Mouse (Mus musculus): Measurements from ENCODE around the gene Klhl8.

Klhl8 gene

DNA sequence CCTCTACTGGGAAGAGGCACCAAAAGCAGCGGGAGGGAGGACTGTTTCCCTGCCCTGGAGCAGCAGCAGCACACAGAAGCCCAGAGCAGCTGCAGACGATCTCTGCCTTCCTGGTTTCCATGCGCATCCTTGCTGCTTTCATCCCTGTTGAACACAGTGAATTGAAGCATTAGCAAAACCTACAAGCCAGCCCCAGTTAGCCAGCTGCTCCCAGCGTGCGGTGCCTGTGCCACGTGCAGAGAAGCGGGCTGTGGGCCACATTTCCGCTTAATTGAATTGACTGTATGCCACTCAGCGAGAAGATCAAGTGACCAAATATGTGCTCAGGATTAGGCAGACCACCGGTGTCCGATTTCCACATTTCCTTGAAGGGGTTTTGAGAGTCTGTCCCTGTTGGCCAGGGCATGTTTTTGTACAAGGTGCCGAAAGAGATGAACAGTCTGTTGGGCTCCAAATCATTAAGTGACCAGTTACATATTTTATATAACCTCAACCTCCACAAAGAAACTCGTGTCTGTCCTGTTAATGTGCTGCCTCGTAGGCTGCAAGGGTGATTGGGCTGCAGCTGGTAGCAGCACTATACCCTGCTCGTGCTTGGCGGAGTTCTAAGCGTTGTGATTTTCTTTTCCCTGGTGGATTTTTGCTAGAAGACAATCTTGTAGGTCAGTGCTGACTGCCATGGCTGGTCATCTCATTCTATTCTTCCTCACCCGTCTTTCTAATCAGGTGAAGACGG, 65.5 kb downstream of the Klhl8 start:
- DNase-seq, result no peak

DNA sequence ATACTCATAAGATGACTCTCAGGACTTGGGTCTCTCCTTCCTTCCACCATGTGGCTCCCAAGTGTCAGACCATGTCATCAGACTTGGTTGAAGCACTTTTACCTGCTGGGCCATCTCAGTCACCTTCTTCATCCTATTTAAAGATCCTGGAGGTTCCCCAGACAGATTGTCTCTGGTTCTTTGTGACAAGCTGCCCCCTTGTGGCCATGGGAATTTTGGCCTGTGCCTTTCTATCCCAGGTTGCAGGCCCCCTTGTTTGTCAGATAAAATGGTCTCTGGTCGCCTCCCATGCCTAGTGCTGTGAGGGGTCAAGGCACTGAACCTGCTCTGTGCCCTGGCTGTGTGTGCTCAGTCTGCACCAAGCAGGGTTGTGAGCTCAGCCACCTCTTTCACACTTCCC, 67.1 kb downstream of the Klhl8 start:
- DNase-seq, result peak; percentile 77

DNA sequence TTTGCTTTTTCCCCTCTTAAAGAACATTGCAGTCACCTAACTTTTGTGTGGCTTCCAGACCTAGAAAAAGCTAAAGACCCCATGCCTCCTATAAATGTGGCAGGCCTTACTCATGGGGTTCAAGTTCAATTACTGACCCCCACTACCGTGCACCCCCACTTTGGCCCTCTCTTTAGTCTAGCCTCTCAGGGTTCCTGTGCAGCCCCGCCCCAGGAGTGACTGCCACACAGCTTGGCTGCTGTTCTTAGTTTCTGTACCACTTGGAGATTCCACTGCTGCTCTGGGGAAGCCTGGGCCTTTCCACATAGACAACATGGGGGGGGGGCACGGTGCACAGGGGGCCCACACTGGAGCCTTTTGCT, 71.8 kb downstream of the Klhl8 start:
- no peak for DNase-seq

DNA sequence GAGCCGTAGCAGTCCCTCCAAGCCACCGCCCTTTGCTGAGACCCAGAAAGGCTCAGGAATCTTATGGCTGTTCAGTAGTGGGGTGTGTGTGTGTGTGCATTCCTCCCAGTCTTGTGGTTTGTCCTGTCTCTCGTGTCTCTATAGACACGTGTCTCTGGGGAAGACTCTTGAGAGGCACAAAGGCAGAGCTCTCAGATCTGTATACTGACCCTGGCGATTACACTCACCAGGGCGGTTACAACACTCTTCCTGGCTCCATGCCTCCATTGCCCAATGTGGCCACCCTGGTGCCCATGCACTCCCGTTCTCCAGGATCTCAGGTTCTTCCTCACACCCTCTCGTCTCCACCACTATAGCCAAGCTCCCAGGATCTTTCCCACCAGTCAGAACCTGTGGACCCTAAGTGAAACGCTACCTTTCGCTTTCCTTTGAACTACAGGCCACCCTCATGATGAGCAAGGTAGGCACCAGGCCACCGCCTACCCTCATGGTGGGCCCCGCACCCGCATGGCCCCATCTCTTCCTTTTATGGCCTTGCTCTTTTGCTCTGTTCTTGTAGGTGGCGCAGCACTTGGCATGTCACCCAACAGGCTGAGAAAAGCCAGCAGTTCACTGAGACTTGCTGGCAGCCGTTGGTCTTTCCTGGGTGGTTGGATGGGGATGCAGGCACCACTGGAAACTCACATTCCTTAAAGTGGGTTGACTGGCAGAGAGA, 72.4 kb downstream of the Klhl8 start:
- DNase-seq, result no peak

DNA sequence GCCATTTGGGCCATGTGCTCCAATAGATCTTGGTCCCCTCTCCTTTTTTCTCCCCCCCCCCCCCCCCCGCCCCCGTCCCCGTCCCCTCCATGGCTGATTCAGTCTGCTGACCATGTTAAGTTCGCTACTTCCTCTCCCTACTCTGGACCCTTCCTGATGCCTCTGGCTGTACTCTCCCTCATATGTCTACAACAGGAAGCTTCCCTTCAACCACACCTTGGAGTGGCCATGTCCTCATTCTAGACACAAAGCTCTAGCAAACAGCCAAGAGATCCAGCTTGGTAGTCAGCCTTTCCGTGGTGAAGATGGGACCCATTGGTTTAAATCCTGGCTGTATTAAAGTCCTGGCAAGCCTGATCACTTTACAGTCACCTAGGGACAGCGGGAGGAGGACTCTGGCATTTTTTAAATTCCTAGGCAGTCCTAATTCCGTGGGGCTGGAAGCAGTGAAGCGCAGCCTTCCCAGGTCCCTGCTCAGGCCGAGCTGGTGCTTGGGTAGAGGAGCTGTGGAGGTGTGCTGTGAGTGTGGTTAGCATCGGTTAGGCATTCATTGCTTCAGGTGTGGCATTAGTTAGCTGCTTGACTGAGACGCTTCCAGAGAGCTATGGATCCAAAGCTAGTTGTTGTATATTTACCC, 74.8 kb downstream of the Klhl8 start:
- DNase-seq, result peak; percentile 67 to 81

DNA sequence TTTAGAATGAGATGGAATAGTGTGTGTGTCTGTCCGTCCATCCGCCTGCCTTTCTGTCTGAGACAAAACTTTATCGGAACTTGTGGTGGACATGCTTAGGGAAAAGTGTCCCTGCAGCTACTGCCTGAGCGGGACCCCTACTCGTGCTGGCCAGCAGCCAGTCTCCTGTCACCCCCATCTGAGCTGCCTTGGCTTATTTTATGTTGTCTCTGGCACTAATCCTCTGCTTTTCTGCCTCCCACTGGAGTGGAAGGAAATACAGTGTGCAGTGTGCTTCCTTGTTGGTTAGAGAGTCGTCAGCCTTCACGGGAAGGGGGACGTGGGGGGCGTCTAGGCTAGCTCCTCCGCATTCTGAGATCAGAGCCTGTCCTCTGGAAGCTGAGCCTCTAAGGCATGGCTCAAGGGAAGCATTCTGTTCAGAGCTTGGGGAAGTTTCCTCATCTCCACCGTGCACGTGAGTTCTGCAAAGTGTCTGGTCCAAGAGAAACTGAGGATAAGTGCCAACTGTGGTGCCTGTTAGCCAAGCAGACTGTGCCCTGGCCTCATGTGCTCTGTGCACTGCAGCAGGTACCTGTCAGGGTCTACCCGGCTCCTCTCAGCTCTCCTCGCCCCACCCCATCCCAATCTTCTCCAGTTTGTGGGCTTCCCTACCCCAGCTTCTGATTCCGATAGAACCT, 75.5 kb downstream of the Klhl8 start:
- no peak for DNase-seq

DNA sequence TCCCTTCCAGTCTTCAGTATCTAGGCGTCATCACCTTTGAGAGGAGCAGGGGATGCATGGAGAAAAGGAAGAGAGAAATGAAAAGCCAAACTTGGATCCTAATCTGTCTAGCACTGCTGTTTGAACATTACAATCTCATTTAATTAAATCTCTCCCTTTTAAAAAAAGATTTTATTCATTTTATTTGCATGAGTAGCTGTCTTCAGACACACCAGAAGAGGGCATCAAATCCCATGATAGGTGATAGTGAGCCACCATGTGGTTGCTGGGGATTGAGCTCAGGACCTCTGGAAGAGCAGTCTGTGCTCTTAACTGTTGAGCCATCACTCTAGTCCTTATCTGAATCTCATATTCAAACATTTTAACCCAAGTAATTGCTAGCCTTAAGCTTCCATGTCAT, 80.2 kb downstream of the Klhl8 start:
- DNase-seq, result no peak

DNA sequence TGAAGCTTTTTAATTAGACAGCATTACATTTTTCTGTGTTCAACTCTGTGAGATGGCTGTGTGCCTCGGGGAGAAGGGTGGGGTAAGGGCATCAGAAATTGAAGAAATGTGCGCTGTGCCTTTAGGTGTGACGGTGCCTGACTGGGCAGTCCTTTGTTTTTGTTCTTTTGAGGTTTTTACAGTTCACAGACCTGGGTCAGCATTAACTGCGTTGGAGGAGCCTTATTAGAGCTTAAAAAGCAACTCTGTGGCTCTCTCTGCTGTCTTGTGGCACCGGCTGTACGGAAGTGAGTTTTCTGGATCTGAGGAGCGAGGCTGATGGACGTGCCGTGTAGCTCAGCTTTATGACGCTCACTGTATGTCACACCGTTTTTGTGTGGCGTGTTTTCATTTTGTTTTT, 81.9 kb downstream of the Klhl8 start:
- DNase-seq, result peak in 1 of 2 experiments; percentile 42

DNA sequence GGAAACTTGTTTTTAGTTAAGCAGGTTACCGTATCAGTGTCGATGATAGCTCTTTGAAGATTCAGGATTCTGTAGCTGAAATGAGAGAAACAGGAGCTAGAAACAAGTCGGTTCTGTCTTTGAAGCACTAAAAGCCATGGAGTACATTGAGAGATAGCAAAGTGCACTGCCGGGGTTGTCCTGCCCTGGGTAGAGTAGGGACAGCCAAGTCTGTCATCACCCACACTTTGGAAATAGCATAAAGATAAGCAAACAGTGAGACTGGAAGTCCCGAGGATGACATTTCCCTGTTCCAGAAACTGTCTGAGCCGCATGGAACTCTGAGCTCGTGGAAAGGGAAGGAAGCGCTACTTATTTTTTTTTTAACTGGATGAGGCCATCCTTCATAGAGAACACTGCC, 82.3 kb downstream of the Klhl8 start:
- no peak for DNase-seq

DNA sequence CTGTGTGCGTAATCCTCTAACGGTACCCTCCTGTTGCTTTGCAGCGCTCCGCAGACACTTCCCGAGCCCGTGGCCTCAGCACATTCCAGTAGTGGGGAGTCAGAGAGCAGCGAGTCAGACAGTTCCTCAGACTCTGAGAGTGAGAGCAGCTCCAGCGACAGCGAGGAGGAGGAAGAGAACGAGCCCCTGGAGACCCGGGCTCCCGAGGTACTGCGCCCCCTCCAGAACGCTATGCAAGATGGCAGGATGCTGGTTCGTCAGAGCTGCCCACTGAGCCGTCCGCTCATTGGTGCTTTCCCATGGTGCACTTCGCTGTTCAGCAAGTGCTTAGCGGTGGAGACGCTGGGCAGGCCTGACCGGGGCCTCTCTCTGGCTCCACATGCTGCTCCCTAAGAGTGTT, 82.8 kb downstream of the Klhl8 start:
- peak in 1 of 2 experiments; percentile 25 for DNase-seq

DNA sequence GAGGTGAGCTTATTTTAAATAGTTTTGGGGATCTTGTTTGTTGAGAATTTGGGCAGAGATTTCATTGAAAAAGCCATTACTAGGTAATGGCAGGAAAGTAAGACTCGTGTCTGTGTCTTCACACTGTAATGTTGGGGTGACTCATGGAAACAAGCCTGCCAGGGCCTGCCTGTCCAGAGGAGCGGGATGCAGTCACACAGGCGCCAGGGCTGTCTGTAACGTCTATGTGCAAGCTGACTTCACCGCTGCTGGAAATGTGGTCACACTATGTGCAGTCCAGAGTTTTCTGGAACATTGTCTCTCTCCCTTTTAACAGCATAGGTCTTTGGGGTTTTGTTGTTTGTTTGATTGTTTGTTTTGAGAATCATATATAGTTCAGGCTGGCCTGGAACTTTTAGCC, 88.1 kb downstream of the Klhl8 start:
- no peak for DNase-seq

DNA sequence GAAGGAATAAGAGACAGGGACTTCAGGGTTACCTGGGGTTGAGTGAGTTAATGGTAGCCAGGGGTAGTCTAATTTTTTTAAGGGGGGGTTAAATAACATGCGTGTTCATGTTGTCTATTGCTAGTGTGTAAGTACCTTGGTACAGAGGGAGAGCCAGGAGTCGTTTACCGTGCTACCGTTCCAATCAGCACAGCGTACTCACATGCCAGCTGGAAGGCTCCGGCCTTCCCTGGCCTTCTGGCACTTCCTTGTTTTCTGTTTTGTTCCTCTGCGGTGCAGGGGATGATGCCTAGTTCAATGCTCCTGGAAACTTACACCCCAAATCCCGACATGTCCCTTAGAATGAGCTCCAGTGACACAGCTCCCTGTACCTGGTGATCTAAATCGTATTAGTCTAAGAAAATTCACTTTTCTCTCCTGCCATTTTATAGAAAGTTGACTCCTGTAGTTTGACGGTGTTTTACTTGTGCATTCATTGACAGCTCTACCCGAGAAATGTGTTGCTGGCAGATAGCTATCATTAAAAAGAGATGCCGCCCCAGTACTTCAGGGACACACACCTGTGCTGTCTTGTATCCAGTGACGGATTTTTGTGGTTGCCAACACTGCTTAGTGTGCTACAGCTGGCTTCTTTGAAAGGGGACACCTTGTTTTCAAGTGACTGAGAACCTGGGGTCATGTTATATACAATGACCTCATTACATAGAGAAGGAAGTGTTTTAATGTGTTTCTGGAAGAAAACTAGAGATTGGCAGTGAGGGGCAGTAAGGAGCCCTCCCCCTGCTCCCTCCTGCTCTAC, 89.4 kb downstream of the Klhl8 start:
- DNase-seq, result no peak

DNA sequence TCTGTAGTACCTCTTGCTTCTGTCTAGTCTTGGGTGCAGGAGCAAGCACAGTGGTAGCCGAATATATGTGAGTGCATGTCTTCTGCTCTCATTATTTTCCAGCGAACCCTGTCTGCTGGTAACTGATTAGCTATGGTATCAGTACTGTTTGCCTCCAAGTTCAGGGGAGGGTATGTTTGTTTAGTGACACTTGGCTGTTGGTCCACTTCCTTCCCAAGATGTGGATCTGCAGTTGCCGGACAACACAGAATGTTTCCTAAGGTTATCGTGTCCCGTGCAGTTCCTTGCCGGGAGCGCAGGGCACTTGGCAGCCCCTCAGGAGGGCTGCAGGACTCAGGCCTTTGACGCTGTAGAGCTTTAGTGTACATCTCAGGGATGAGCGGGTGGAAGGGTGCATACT, 90.0 kb downstream of the Klhl8 start:
- DNase-seq, result no peak

DNA sequence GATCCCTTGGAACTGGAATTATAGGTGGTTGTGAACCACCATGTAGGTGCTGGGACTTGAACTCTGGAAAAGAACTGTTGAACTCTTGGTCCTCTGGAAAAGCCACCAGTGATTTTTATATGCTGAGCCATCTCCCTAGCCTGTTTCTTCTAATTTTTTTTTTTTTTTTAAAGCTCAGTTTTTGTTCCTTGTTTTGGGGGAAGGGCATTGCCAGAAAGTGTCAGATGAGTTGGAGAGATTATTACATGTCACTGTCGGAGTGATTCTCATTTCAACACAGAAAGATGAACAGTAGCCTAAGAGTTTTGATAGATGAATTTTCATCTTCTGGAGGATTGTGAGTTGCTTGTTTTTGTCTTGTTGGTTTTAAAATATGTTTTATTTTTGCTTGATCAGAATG, 91.4 kb downstream of the Klhl8 start:
- DNase-seq, result no peak

DNA sequence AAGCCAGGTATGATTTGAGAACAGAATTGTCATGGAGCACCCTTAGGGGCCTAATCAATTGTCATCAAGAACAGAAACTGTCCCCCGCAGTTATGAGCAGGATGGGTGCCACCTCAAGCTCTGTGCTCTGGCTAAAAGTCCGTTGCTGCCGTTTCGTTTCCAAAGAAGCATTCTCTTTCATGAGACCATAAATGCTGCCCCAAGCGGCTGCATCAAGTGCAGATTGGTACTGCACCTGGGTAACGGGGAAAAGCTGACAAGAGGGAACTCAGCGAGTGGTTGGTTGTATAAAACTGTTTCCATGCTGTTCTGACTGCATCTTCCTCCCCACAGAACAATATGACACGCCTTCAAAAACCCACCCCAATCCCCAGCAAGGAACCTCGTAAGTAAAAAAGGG, 92.5 kb downstream of the Klhl8 start:
- DNase-seq, result no peak

DNA sequence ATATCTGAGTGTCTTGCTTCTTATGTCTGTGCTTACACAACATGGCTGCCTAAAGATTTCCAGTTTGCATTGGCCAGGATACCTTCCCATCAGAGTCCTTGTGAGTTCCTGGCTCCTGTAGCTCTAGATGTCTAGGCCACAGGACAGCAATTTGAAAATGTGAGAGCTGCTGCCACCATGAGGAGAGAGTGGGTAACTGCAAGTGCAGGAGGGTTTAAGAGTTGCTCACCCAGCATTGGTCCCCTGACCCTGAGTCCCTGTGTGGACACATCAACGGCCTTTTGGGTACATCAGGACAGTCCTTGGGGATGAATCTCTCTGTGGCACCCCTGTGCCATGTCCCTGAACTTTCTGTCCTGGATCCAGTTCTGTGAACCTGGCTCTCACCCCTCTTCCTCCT, 93.3 kb downstream of the Klhl8 start:
- peak; percentile 77 to 82 for DNase-seq

DNA sequence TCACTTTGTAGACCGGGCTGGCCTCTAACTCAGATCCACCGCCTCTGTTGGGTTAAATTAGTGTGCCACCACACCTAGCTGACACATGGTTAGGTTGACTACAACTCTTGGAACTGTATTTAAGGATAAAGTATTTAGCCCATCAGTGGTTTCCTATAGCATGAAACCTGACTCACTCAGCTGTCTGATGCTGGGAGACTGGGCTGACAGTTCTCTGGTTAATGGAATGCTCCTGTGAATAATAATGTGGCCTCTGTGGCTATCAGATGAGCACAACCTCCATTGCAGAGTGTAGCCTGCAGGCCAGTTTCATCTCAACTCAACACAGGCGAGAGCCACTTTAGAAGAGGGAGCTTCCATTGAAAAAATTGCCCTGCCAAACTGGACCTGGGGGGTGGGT, 94.3 kb downstream of the Klhl8 start:
- no peak for DNase-seq

DNA sequence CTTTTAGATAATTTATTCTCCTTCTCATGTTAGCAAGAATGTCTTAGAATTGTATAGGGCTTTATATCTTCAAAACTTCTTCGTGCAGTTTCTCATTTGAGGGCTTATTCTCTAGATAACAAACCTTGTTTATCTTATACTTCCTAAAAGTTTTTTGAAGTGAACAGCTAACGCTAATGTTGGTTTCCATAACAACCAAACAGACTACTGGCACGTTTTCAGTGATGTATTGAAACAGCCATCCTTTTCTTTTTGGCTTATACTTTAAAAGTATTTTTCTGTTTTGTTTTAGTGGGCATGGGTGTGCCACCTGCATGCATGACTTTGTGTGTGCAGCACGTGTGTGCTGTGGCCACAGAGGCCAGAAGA, 95.8 kb downstream of the Klhl8 start:
- no peak for DNase-seq

DNA sequence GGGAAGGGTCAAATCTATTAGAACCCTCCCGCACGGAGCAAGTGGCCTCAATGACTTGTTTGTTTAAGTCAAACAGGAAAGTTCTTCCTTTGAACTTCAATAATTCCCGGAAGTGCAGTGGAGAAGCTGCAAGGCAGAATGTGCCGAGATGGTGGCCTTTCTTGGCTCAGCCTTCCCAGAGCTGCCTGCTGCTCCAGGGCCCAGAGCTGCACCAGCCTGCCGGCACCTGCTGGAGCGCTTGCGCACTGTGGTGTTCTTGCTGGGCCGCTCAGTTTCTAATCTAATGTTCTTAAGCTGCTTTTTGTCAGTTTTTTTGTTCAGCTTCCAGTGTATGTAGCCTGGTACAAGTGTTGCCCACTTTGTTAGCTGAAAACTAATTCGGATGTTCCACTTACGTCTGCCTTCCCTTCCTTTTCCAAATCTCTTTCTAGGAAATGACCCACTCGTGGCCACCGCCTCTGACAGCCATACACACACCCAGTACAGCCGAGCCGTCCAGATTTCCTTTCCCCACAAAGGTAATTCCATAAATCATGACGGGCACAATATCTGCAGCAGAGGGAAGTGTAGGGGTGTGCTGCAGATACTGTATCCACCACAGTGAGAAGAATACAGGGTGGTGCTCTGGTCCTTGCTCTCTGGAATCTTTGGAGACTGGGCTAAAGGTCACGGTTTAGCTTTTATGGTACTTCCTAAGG, 96.4 kb downstream of the Klhl8 start:
- DNase-seq, result peak; percentile 29 to 54

DNA sequence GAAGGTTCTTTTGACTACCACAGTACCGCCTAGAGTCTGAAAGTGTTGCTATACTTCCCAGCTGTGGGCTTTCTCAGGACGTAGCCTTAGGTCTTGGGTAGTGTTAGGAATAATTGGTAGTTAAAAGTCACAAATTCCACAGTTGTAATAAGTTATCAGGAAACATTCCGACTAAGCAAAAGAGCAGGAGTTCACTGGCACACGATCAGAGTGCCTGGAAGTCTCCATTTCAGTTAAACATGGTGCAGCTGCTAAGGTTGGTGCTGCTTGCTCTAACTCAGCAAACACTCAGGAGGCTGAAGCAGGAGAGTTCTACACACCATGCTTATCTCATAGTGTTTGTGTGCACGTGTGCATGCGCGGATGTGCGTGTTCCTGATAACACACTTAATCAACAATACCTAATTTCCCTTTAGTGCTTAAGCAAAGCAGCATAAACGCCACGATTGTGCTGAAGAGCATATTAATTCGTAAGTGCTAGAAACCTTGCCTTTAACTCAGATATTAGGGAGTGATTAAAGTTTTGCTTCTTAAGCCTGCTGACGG, 97.0 kb downstream of the Klhl8 start:
- no peak for DNase-seq

DNA sequence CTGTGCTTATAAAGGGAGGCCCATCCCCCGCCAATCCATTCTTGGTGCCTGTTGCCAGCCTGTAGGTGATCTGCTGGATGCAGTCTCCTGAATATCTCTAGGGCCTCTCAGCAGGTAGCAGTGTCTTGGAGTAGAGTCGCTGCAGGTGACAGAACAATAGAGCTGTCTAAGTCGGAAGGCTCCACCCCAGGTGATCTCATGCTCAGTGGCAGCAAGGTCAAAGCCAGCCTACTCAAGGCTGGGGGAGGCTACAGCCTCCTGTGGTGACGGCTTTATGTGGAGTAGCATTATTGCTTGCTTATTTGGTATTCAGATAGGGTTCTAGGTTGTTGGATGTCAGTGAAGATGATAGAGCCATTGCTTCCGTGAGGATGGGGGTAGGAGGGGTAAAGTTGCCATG, 97.8 kb downstream of the Klhl8 start:
- no peak for DNase-seq
